Mouse (Mus musculus): Measurements from ENCODE around the gene Appl1. TPM values are rescaled to one million over a fixed set of nuclear protein-coding genes. Genes with fewer than 3 reads are reported as not detected.

The Appl1 gene
- total and polyA plus RNA-seq, 3 experiments, result 2.5 to 4.5 TPM; not detected in 1

DNA sequence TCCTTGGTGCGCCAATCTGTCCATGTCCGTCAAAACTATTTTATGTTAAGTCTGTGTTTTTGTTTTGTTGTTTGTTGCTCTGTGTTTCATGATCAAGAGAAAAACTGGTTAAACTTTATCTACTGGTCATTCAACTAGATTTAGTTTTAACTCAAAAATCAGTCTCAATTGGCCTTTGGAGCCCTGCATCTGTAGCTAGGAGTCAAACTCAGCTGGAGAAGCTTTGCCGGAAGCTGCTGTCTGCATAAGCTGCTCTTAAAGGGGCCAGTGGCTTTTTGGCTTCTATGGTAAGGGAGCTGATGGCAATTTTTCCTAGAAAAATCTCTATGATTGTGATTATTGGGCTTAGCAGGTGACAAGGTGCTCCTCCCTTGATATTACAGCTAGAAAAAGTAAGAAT, 36.1 kb downstream of the Appl1 start:
- no peaks in the 10 kb centered on the region for H3K36me3 ChIP-seq (ENCODE audit: control insufficient read depth in 1 of 2, insufficient read depth in 2 of 2, low read length in 2 of 2)

DNA sequence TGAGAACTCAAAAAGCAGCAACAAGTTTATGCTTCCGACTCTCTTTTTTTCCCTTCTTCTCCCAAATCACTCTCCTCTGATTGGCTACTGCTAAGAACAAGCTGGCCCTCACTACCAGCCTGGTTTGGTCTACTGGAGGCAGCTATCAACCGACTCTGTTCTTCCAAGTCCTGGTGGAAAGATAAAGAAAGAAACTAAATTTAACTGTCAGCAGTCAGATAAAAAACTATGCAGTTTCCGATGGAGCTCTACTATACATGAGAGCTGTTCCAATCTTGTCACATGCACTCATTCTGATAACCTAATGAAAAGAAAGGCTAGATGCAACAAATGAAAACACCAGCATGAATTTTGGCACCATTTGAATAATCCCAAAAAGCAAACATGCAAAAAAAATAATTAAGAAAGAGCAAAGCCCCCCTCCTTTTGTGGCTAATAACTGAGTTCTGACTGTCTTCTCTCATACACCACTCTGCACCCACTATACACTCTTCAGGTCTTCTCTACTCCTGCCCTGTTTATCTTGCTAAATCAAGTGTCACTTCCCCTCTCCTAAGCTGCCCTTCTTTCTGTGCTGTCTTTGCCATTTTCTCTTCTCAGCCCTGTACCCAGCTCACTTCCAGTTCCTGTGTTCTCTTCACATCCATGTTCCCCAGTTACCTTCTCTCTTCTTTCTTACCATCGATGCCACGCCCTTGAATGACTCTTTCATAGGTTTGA, 47.2 kb downstream of the Appl1 start:
- H3K36me3 ChIP-seq (ENCODE audit: control insufficient read depth in 1 of 2, insufficient read depth in 2 of 2, low read length in 2 of 2), result peaks cover 0 to 13% of the 10 kb centered on the region in 2 experiments; a peak in 2 of 4 replicates
- H3K9me3 ChIP-seq (replicated peaks; ENCODE audit: insufficient read depth, low read length), result no peaks in the 10 kb centered on the region
- TF ChIP-seq CHD1 (IDR thresholded peaks at IDR 0.05; ENCODE audit: low read depth, low read length) (no peak), MEF2A (IDR thresholded peaks at IDR 0.05; ENCODE audit: extremely low read depth, insufficient replicate concordance, low read depth, low read length, poor library complexity, severe bottlenecking) (peak; percentile 81; the same call in 1 of the 2 replicates), EP300 (IDR thresholded peaks at IDR 0.05; ENCODE audit: low read depth in 1 of 2, low read length in 2 of 2) (peak; percentile 58 to 59; a peak in 3 of 4 replicates), NELFE (IDR thresholded peaks at IDR 0.05; ENCODE audit: low read depth, low read length) (0 out of 2 replicates have a peak, but pooled peaks have one; percentile 14), E2F4 (IDR thresholded peaks at IDR 0.05; ENCODE audit: borderline replicate concordance, low read depth, low read length) (no peak), SMC3 (IDR thresholded peaks at IDR 0.05; ENCODE audit: low read depth, low read length) (0 out of 2 replicates have a peak, but pooled peaks have one; percentile 5), USF2 (IDR thresholded peaks at IDR 0.05; ENCODE audit: borderline replicate concordance in 1 of 2, insufficient read depth in 1 of 2, low read depth in 1 of 2, low read length in 2 of 2) (no peak), CHD2 (IDR thresholded peaks at IDR 0.05; ENCODE audit: low read length) (no peak), ZNF384 (IDR thresholded peaks at IDR 0.05; ENCODE audit: low read depth, low read length) (peak; percentile 22; the same call in 1 of the 2 replicates), ETS1 (IDR thresholded peaks at IDR 0.05; ENCODE audit: low read depth, low read length) (peak; percentile 50; the same call in 1 of the 2 replicates), POLR2AphosphoS2 (IDR thresholded peaks at IDR 0.05; ENCODE audit: low read length) (no peak), ZKSCAN1 (IDR thresholded peaks at IDR 0.05; ENCODE audit: low read depth, low read length) (no peak), ELF1 (IDR thresholded peaks at IDR 0.05; ENCODE audit: low read depth, low read length) (no peak), GABPA (IDR thresholded peaks at IDR 0.05; ENCODE audit: low read depth, low read length) (no peak), MYB (IDR thresholded peaks at IDR 0.05; ENCODE audit: low read depth, low read length) (peak; percentile 58; the same call in 1 of the 2 replicates), MAZ (IDR thresholded peaks at IDR 0.05; ENCODE audit: low read depth, low read length) (no peak), POLR2A (IDR thresholded peaks at IDR 0.05; ENCODE audit: control insufficient read depth in 1 of 2, insufficient read depth in 1 of 2, low read depth in 1 of 2, low read length in 2 of 2, poor library complexity in 1 of 2) (no peak), JUND (IDR thresholded peaks at IDR 0.05; ENCODE audit: low read depth, low read length) (no peak), MXI1 (IDR thresholded peaks at IDR 0.05; ENCODE audit: low read depth, low read length) (peak; percentile 11; the same call in 1 of the 2 replicates), CTCF (IDR thresholded peaks at IDR 0.05 in 2 of 3, conservative IDR thresholded peaks at IDR 0.05 in 1 of 3; ENCODE audit: control insufficient read depth in 1 of 3, insufficient read depth in 1 of 3, low read depth in 2 of 3, low read length in 3 of 3, poor library complexity in 1 of 3, severe bottlenecking in 1 of 3) (no peak), TCF12 (IDR thresholded peaks at IDR 0.05; ENCODE audit: low read depth, low read length) (peak; percentile 34), NRF1 (IDR thresholded peaks at IDR 0.05; ENCODE audit: insufficient read depth, low read depth, low read length, poor library complexity, severe bottlenecking) (no peak), RCOR1 (IDR thresholded peaks at IDR 0.05; ENCODE audit: low read depth, low read length) (peak; percentile 22; the same call in 1 of the 2 replicates), SIN3A (IDR thresholded peaks at IDR 0.05; ENCODE audit: low read length) (no peak; the same call in 1 of the 2 replicates), MYC (IDR thresholded peaks at IDR 0.05; ENCODE audit: low read depth, low read length) (no peak), USF1 (IDR thresholded peaks at IDR 0.05; ENCODE audit: low read depth, low read length) (peak; percentile 46; the same call in 1 of the 2 replicates)

More for the DNA sequence above, 36.1 kb downstream of the Appl1 start:
- Histone ChIP-seq H3K9ac (ENCODE audit: control insufficient read depth, low read depth, low read length, poor library complexity, severe bottlenecking) (no peak overlapping the region), H3K79me2 (ENCODE audit: control insufficient read depth, insufficient read depth, low read length, poor library complexity) (no peaks in the 10 kb centered on the region), H3K27me3 (ENCODE audit: control insufficient read depth in 1 of 2, insufficient read depth in 2 of 2, low read length in 2 of 2) (no peaks in the 10 kb centered on the region), H3K9me3 (replicated peaks; ENCODE audit: insufficient read depth, low read length) (no peaks in the 10 kb centered on the region), H3K4me3 (ENCODE audit: control insufficient read depth in 1 of 2, insufficient read depth in 1 of 2, low read depth in 2 of 2, low read length in 2 of 2) (no peak overlapping the region), H3K27ac (ENCODE audit: control insufficient read depth, low read depth, low read length) (no peak overlapping the region), H3K4me1 (ENCODE audit: control insufficient read depth in 1 of 2, insufficient read depth in 2 of 2, low read length in 2 of 2) (no peaks in the 10 kb centered on the region)
- TF ChIP-seq MAX (IDR thresholded peaks at IDR 0.05; ENCODE audit: low read length) (no peak), MYC (IDR thresholded peaks at IDR 0.05; ENCODE audit: low read depth, low read length) (no peak), ZNF384 (IDR thresholded peaks at IDR 0.05; ENCODE audit: low read depth, low read length) (no peak), MAFK (IDR thresholded peaks at IDR 0.05; ENCODE audit: borderline replicate concordance, low read depth, low read length) (no peak), SIN3A (IDR thresholded peaks at IDR 0.05; ENCODE audit: low read length) (no peak), NELFE (IDR thresholded peaks at IDR 0.05; ENCODE audit: low read depth, low read length) (no peak), CTCF (IDR thresholded peaks at IDR 0.05 in 2 of 3, conservative IDR thresholded peaks at IDR 0.05 in 1 of 3; ENCODE audit: control insufficient read depth in 1 of 3, insufficient read depth in 1 of 3, low read depth in 2 of 3, low read length in 3 of 3, poor library complexity in 1 of 3, severe bottlenecking in 1 of 3) (no peak), ZKSCAN1 (IDR thresholded peaks at IDR 0.05; ENCODE audit: low read depth, low read length) (no peak), UBTF (IDR thresholded peaks at IDR 0.05; ENCODE audit: borderline replicate concordance, insufficient read depth, low read depth, low read length) (no peak), ZC3H11A (IDR thresholded peaks at IDR 0.05; ENCODE audit: low read depth, low read length) (no peak)
- no peak for DNase-seq (ENCODE audit: low read depth, low spot score)

More for the DNA sequence above, 47.2 kb downstream of the Appl1 start:
- Histone ChIP-seq H3K4me3 (ENCODE audit: control insufficient read depth in 1 of 2, insufficient read depth in 1 of 2, low read depth in 2 of 2, low read length in 2 of 2) (peak overlapping the region in 1 of 2 experiments; percentile 34; a peak in 2 of 4 replicates), H3K9ac (ENCODE audit: control insufficient read depth, low read depth, low read length, poor library complexity, severe bottlenecking) (no peak overlapping the region), H3K27ac (ENCODE audit: control insufficient read depth, low read depth, low read length) (peak overlapping the region; percentile 44), H3K79me2 (ENCODE audit: control insufficient read depth, insufficient read depth, low read length, poor library complexity) (no peaks in the 10 kb centered on the region), H3K4me1 (ENCODE audit: control insufficient read depth in 1 of 2, insufficient read depth in 2 of 2, low read length in 2 of 2) (peaks cover 9 to 11% of the 10 kb centered on the region in 2 experiments), H3K27me3 (ENCODE audit: control insufficient read depth in 1 of 2, insufficient read depth in 2 of 2, low read length in 2 of 2) (no peaks in the 10 kb centered on the region)
- DNase-seq (ENCODE audit: low read depth, low spot score), result peak; percentile 60

Data from MEL (cell line).